Comparison of ENCODE assay signal across 11 mouse cellular contexts in the genomic region with DNA sequence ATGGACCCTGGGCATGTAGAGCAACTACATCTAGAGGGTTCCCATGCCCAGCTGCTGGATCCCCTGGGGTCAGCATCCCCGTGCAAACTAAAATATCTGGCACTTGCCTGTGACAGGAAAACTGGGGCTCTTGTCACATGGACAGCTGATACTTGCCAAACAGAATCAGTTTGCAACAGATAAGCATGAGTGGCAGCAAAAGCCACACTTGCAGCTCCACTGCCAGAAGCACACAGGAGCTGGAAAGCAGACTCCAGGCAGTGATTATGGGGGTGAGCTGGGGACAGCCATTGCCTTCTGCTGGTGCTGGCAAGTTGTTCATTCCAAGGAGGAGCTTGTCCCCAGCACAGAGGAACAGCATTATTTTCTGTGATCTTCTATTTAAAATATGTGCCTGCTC.
DNase-seq lines count a peak whose midpoint lies in the region; ATAC-seq and TF ChIP-seq lines count a peak whose summit lies in the region.
"Had no signal": no experiment of that assay in that cellular context is flagged by ENCODE, and none has a peak within 500 bp of the region (broad histone marks: within the 10 kb centered on the region; RNA-seq: fewer than 3 reads in every experiment).

No protein-coding gene starts in this region.

- ATAC-seq in cerebellum, adult (ENCODE audit: insufficient number of reproducible peaks, low FRiP score, low TSS enrichment) = peak; percentile 65
- ATAC-seq in megakaryocyte-erythroid progenitor cell, adult 5-6 weeks (replicated peaks; ENCODE audit: low FRiP score, low TSS enrichment, poor library complexity, severe bottlenecking) = no peak
- no peak for ATAC-seq in erythroid progenitor cell, adult 5-6 weeks (replicated peaks; ENCODE audit: low FRiP score, poor library complexity, severe bottlenecking)
- ATAC-seq: intestine, embryonic 16.5 days had no signal

- H3K36me3 ChIP-seq in heart, adult 2 months (ENCODE audit: control insufficient read depth, insufficient read depth, low read length) = peaks cover 39% of the 10 kb centered on the region
- H3K36me3 ChIP-seq: liver, embryonic 13.5 days had no signal

- TF ChIP-seq CTCF in heart, adult 2 months (IDR thresholded peaks at IDR 0.05) = no peak

- H3K4me3 ChIP-seq in heart, adult 2 months = no peak overlapping the region
- H3K4me3 ChIP-seq: liver, embryonic 13.5 days; megakaryocyte, embryonic 14.5 days had no signal

- H3K79me2 ChIP-seq in heart, adult 2 months (replicated peaks; ENCODE audit: control insufficient read depth, insufficient read depth, low read length) = no peaks in the 10 kb centered on the region

- intact Hi-C loops in heart, adult 2 months (cut with DNase I) = loop anchor here (2.0 kb wide), 1 partner anchor 64 kb away; no protein-coding TSS in a partner anchor

- peak; percentile 48; the same call in 1 of the 2 replicates for TF ChIP-seq EP300 in heart, adult 2 months (IDR thresholded peaks at IDR 0.05; ENCODE audit: insufficient read depth, low read depth, low read length)

- DNase-seq in cerebellum, postnatal 4 days (ENCODE audit: low spot score in 2 of 2) = no peak
- DNase-seq in brain, adult 2 months (ENCODE audit: low read depth, low spot score) = peak; percentile 89
- peak; percentile 34 to 64 for DNase-seq in heart, adult 2 months
- peak; percentile 18 to 43 for DNase-seq in layer of hippocampus, postnatal 10 days (ENCODE audit: low spot score in 2 of 2)
- no peak for DNase-seq in retina, postnatal 1 day
- DNase-seq: liver, embryonic 13.5 days had no signal

- H3K27me3 ChIP-seq in heart, adult 2 months (ENCODE audit: control insufficient read depth, insufficient read depth, low read length) = no peaks in the 10 kb centered on the region
- H3K27me3 ChIP-seq: liver, embryonic 13.5 days; megakaryocyte, embryonic 14.5 days had no signal

- WGBS in heart, adult 2 months = 11% methylated on average over 1 of the region's 1 CpGs

- no peak for TF ChIP-seq POLR2A in heart, adult 2 months (IDR thresholded peaks at IDR 0.05; ENCODE audit: insufficient read depth, low read depth, low read length)

- peaks cover 23% of the 10 kb centered on the region for H3K4me1 ChIP-seq in heart, adult 2 months (ENCODE audit: control insufficient read depth, insufficient read depth, low read length)
- H3K4me1 ChIP-seq: liver, embryonic 13.5 days; megakaryocyte, embryonic 14.5 days had no signal

- peak overlapping the region; percentile 48 for H3K27ac ChIP-seq in heart, adult 2 months
- H3K27ac ChIP-seq: liver, embryonic 13.5 days had no signal

- no peak overlapping the region for H3K9ac ChIP-seq in heart, adult 2 months (ENCODE audit: low read depth, low read length)
- H3K9ac ChIP-seq: liver, embryonic 13.5 days had no signal

Comparison
In these comparisons a context has a peak if more than half of its experiments do, and no peak if none do; other contexts are left out.
1. DNase-seq: peak in brain, adult 2 months (single experiment), heart, adult 2 months (2 of 2) and layer of hippocampus, postnatal 10 days (2 of 2); none in cerebellum, postnatal 4 days (0 of 2) and retina, postnatal 1 day (single experiment).